Mouse (Mus musculus) liver, embryonic 14.5 days (tissue): Measurements from ENCODE around the gene Klra2. TPM values are rescaled to one million over a fixed set of nuclear protein-coding genes. Genes with fewer than 3 reads are reported as not detected.
A peak's percentile ranks its signal among the peaks of the same experiment; 100 is the strongest.
"Not testable (repeated sequence)": the region's sequence is repeated elsewhere in the genome, so short reads cannot be mapped to it uniquely, and the experiment has no call there.

Experiments used
- ATAC-seq: fragments of 200-750 bp; cut with Nextera tagmentation; 2 replicates; pipeline ENCODE4 v1.8.0; 2017; ENCODE audit warnings: moderate number of reproducible peaks, mild to moderate bottlenecking, moderate library complexity; ENCODE audit not compliant: insufficient read depth
- DNase-seq, 3 experiments: peaks; one replicate each; pipeline ENCODE4 v3.0.0-alpha.2; 2012 to 2013; ENCODE audit warnings: low read depth in 3 of 3, low spot score in 3 of 3
- H3K27ac ChIP-seq: fragments of 300-500 bp; sonication (generic); 2 replicates; pipeline ENCODE4 v1.5.1; 2014; ENCODE audit warnings: moderate library complexity, mild to moderate bottlenecking, control low read depth, inconsistent platforms
- H3K27me3 ChIP-seq: fragments of 300-500 bp; sonication (generic); 2 replicates; pipeline ENCODE4 v1.6.1; 2014; ENCODE audit warnings: mild to moderate bottlenecking, low read length, moderate library complexity; ENCODE audit not compliant: control insufficient read depth, insufficient read depth
- H3K36me3 ChIP-seq: fragments of 300-500 bp; sonication (generic); replicated peaks from 2 replicates; pipeline ENCODE4 v1.6.1; 2014; ENCODE audit warnings: low read depth; ENCODE audit not compliant: control insufficient read depth, insufficient read depth
- H3K4me1 ChIP-seq, 2 experiments: fragments of 200-500 bp in 1 of 2; fragments of 300-500 bp in 1 of 2; sonication (generic) in 1 of 2; replicated peaks; 2 replicates each; pipeline ENCODE4 v1.6.1; 2012 to 2014; ENCODE audit warnings: antibody characterized with exemption in 1 of 2, inconsistent platforms in 1 of 2, low read length in 1 of 2; ENCODE audit not compliant: control insufficient read depth in 2 of 2, insufficient read depth in 2 of 2
- H3K4me2 ChIP-seq: fragments of 300-500 bp; sonication (generic); 2 replicates; pipeline ENCODE4 v1.6.1; 2014; ENCODE audit warnings: low read depth, mild to moderate bottlenecking, control low read depth, moderate library complexity
- H3K4me3 ChIP-seq, 2 experiments: fragments of 200-500 bp in 1 of 2; fragments of 300-500 bp in 1 of 2; sonication (generic) in 1 of 2; 2 replicates each; pipeline ENCODE4 v1.5.1; 2012 to 2014; ENCODE audit warnings: low read depth in 2 of 2, low read length in 2 of 2, mild to moderate bottlenecking in 2 of 2, control low read depth in 1 of 2, inconsistent platforms in 1 of 2, moderate library complexity in 1 of 2; ENCODE audit not compliant: insufficient read depth in 1 of 2
- H3K9ac ChIP-seq: fragments of 300-500 bp; sonication (generic); replicated peaks from 2 replicates; pipeline ENCODE4 v1.6.1; 2014; ENCODE audit warnings: mild to moderate bottlenecking, control low read depth, moderate library complexity
- H3K9me3 ChIP-seq: fragments of 300-500 bp; sonication (generic); 2 replicates; pipeline ENCODE4 v1.6.1; 2016; ENCODE audit warnings: low read length, mixed read lengths; ENCODE audit not compliant: control insufficient read depth
- CTCF ChIP-seq: IDR thresholded peaks from 2 replicates; pipeline ENCODE4 v1.5.1; 2016; ENCODE audit warnings: antibody characterized with exemption, low read depth, control low read depth
- EP300 ChIP-seq: IDR thresholded peaks from 2 replicates; pipeline ENCODE4 v1.6.1; 2016; ENCODE audit warnings: antibody characterized with exemption, low read depth
- WGBS: fragments of 180-500 bp; shearing (Covaris S2); extraction: QIAGEN DNeasy Blood & Tissue Kit; methylation state at CpG from one replicate; pipeline ENCODE4 v1.1.7; 2014; ENCODE audit not compliant: insufficient replicate concordance; 5-methylcytosine and 5-hydroxymethylcytosine counted together
- polyA plus RNA-seq, 2 experiments: library from polyadenylated mRNA; depleted of rRNA in 1 of 2; stranded (reverse) in 1 of 2; unstranded in 1 of 2; fragments of >200 nt; fragmentation: Nextera tagmentation in 1 of 2; extraction: Ambion mirVana in 1 of 2; gene quantifications; 2 replicates each; pipeline versions ENCODE4 v1.2.1 to v1.2.3; 2012 to 2014

Gene Klra2
- polyA plus RNA-seq, 2 experiments = 0.35 to 0.52 TPM

DNA sequence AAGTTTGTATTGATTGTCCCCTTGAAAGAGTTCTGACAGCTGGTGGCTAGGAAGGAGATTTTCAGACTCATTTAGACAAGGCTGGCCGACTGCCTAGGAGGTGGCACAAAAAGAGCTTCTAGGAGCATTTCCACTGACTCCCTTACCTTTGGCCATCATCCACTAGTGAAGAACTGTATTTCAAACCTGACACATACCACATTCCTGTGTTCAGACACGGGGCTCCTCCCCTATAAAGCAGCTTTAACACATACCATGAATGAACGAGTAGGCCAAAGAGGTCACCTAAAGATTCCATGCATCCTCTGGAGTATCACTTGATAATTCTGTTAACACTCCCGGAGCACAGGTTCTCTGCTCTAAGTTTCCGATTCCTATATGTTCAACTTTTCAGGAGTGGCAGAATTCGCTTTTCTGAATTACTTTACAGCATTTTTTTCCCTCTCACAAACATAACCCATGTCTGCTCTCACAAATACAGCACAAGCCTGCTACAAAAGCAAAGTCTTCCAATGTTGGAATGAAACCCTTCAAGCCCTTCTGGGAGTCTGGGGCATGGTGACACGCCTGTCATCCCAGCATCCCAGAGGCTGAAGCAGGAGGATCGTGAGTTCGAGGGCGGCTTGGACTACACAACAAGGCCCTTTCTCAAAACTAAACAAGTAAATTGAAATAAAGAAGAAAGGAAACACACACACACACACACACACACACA is 45.3 kb upstream of the Klra2 start:
- Histone ChIP-seq H3K27me3 (no peaks in the 10 kb centered on the region), H3K9ac (peak overlapping the region; percentile 82), H3K4me3 (peak overlapping the region; percentile 83 to 86), H3K9me3 (no peaks in the 10 kb centered on the region), H3K4me1 (peaks cover 5 to 12% of the 10 kb centered on the region in 2 experiments; a peak in 3 of 4 replicates), H3K36me3 (no peaks in the 10 kb centered on the region; the same call in none of the 2 replicates), H3K27ac (no peak overlapping the region), H3K4me2 (peak overlapping the region; percentile 85)
- WGBS = 21% methylated on average over 10 of the region's 10 CpGs
- TF ChIP-seq CTCF (no peak), EP300 (no peak)
- DNase-seq = peak in 1 of 3 experiments; percentile 14
- ATAC-seq = peak; percentile 56

DNA sequence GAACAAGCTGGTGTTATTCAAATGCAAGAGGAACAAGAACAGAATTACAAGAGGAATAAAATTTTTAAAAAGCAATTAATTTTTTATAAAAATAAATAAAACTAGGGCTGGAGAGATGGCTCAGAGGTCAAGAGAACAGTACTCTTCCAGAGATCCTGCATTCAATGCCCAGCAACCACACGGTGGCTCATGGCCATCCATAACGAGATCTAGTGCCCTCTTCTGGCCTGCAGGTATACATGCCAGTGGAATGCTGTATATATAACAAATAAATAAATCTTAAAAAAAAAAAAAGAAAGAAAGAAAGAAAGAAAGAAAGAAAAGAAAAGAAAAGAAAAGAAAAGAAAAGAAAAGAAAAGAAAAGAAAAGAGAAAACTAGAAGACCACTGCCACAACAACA is 43.3 kb upstream of the Klra2 start:
- Histone ChIP-seq H3K27ac (no peak overlapping the region), H3K4me2 (no peak overlapping the region), H3K36me3 (peaks cover 2% of the 10 kb centered on the region), H3K27me3 (no peaks in the 10 kb centered on the region), H3K9me3 (no peaks in the 10 kb centered on the region), H3K4me3 (no peak overlapping the region), H3K9ac (no peak overlapping the region), H3K4me1 (peaks cover 5 to 12% of the 10 kb centered on the region in 2 experiments; a peak in 3 of 4 replicates)
- peak; percentile 70 for TF ChIP-seq CTCF
- no peak for TF ChIP-seq EP300
- WGBS = 5% methylated on average over 2 of the region's 2 CpGs
- ATAC-seq (no peak), DNase-seq (no peak)

DNA sequence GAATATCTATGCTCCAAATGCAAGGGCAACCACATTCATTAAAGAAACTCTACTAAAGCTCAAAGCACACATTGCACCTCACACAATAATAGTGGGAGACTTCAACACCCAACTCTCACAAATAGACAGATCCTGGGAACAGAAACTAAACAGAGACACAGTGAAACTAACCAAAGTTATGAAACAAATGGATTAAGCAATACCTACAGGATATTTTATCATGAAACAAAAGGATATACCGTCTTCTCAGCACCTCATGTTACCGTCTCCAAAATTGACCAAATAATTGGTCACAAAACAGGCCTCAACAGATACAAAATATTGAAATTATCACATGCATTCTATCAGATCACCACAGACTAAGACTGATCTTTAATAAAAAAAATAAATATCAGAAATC is 31.0 kb upstream of the Klra2 start:
- 77% methylated on average over 2 of the region's 2 CpGs for WGBS
- ATAC-seq, H3K27ac ChIP-seq, H3K4me1 ChIP-seq, H3K9me3 ChIP-seq, H3K36me3 ChIP-seq, H3K27me3 ChIP-seq, H3K4me2 ChIP-seq, H3K4me3 ChIP-seq, H3K9ac ChIP-seq, DNase-seq: not testable (repeated sequence)

DNA sequence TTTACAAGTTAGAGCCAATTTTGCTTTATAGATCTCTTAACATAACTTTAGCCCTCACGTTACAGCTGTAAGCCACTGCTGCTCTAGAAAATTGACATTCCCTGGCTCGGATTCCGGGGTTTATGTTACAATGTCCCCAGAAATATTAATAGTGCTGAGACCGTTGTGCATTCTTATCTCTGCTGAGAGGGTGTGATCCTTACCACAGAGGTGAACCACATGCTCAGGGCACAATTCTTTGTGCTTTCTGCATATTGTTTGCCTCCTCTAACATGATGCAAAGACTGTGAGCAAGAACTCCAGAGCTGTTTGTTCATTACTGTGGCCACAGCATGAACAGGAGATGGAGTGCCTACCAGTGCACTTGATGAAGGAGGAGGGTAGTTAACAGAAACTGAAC is 29.5 kb upstream of the Klra2 start:
- Histone ChIP-seq H3K27ac (no peak overlapping the region), H3K9me3 (no peaks in the 10 kb centered on the region), H3K4me3 (no peak overlapping the region), H3K27me3 (no peaks in the 10 kb centered on the region), H3K4me2 (no peak overlapping the region), H3K4me1 (peaks cover 0 to 8% of the 10 kb centered on the region in 2 experiments; a peak in 2 of 4 replicates), H3K36me3 (no peaks in the 10 kb centered on the region), H3K9ac (no peak overlapping the region)
- TF ChIP-seq CTCF (no peak), EP300 (no peak)
- ATAC-seq (peak; percentile 68; the same call in 1 of the 2 replicates), DNase-seq (no peak)
- 30% methylated on average over 4 of the region's 4 CpGs for WGBS

DNA sequence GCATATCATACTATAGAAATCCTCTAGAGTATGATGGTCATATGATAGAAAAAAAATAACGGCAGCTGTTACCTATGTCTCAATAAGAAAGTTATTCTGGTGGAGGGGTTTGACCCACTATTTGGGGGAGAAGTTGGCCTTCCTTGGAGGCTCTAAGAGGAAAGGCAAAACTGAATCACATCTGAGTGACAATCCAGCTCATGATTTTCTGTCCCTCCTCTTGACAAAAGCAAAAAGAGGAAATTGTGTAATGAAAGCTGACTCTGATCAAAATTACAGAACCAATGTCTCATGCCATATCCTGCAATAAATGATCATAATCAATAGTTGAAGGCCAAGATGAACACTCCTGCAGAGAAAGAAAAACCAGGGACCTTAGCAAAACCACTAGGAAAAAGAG is 25.1 kb upstream of the Klra2 start:
- H3K4me2 ChIP-seq = no peak overlapping the region
- H3K4me1 ChIP-seq = peaks cover 0 to 6% of the 10 kb centered on the region in 2 experiments; a peak in 2 of 4 replicates
- WGBS = 73% methylated on average over 1 of the region's 1 CpGs
- no peak for DNase-seq
- no peaks in the 10 kb centered on the region for H3K36me3 ChIP-seq
- no peak overlapping the region for H3K27ac ChIP-seq
- no peak overlapping the region for H3K9ac ChIP-seq
- TF ChIP-seq CTCF = no peak
- TF ChIP-seq EP300 = no peak
- no peaks in the 10 kb centered on the region for H3K27me3 ChIP-seq
- H3K9me3 ChIP-seq = no peaks in the 10 kb centered on the region
- no peak for ATAC-seq
- H3K4me3 ChIP-seq = no peak overlapping the region
